Mouse (Mus musculus) hindbrain, embryonic 12.5 days (tissue): Measurements from ENCODE around the gene Kif7. TPM values are rescaled to one million over a fixed set of nuclear protein-coding genes. Genes with fewer than 3 reads are reported as not detected.
A peak's percentile ranks its signal among the peaks of the same experiment; 100 is the strongest.

Experiments used
- ATAC-seq: fragments of 200-750 bp; cut with Nextera tagmentation; 2 replicates; pipeline ENCODE4 v1.8.0; 2017; ENCODE audit warnings: moderate TSS enrichment; ENCODE audit not compliant: low FRiP score
- H3K27ac ChIP-seq: fragments of 300-500 bp; sonication (generic); 2 replicates; pipeline ENCODE4 v1.5.1; 2016; ENCODE audit warnings: mild to moderate bottlenecking
- H3K27me3 ChIP-seq: fragments of 300-500 bp; sonication (generic); 2 replicates; pipeline ENCODE4 v1.6.1; 2016; ENCODE audit warnings: mild to moderate bottlenecking
- H3K36me3 ChIP-seq: fragments of 300-500 bp; sonication (generic); 2 replicates; pipeline ENCODE4 v1.6.1; 2016; ENCODE audit warnings: mild to moderate bottlenecking
- H3K4me1 ChIP-seq: fragments of 300-500 bp; sonication (generic); 2 replicates; pipeline ENCODE4 v1.6.1; 2016
- H3K4me2 ChIP-seq: fragments of 300-500 bp; sonication (generic); replicated peaks from 2 replicates; pipeline ENCODE4 v1.6.1; 2016; ENCODE audit warnings: mild to moderate bottlenecking
- H3K4me3 ChIP-seq: fragments of 300-500 bp; sonication (generic); 2 replicates; pipeline ENCODE4 v1.5.1; 2016; ENCODE audit warnings: mild to moderate bottlenecking
- H3K9ac ChIP-seq: fragments of 300-500 bp; sonication (generic); 2 replicates; pipeline ENCODE4 v1.6.1; 2016; ENCODE audit warnings: mild to moderate bottlenecking, moderate library complexity
- H3K9me3 ChIP-seq: fragments of 300-500 bp; sonication (generic); replicated peaks from 2 replicates; pipeline ENCODE4 v1.6.1; 2016; ENCODE audit warnings: mild to moderate bottlenecking
- WGBS: fragments of 180-500 bp; shearing (Covaris S2); methylation state at CpG from one replicate; pipeline ENCODE4 v1.1.7; 2016; 5-methylcytosine and 5-hydroxymethylcytosine counted together
- polyA plus RNA-seq: library from polyadenylated mRNA; unstranded; fragments of >200 nt; fragmentation: Nextera tagmentation; extraction: Ambion mirVana; gene quantifications from 2 replicates; pipeline ENCODE4 v1.2.1, GENCODE M21; 2016

Gene Kif7
- 6.7 and 6.9 TPM in 2 replicates for polyA plus RNA-seq

GRCm38 (mm10) chr7:79715187-79715981 lies at the start of gene Kif7:
Kif7 (minus strand) TSS chr7:79715720.
- ATAC-seq, result peak; percentile 86
- Histone ChIP-seq H3K9ac (peak within 1 kb of the TSS; percentile 71), H3K4me3 (peak within 1 kb of the TSS; percentile 54), H3K36me3 (no peaks in the 10 kb centered on the region), H3K4me2 (peak within 1 kb of the TSS; percentile 77), H3K27ac (no peak within 1 kb of the TSS), H3K9me3 (no peaks in the 10 kb centered on the region), H3K27me3 (peaks cover 27% of the 10 kb centered on the region), H3K4me1 (peaks cover 24% of the 10 kb centered on the region)
- under 1% methylated on average over 34 of the region's 55 CpGs for WGBS

- Histone ChIP-seq H3K4me1 (no peaks in the 10 kb centered on the region), H3K27me3 (no peaks in the 10 kb centered on the region), H3K9me3 (no peaks in the 10 kb centered on the region), H3K4me3 (no peak overlapping the region), H3K9ac (no peak overlapping the region), H3K36me3 (no peaks in the 10 kb centered on the region), H3K27ac (no peak overlapping the region), H3K4me2 (no peak overlapping the region)
- ATAC-seq, result no peak
- WGBS, result 77% methylated on average over 8 of the region's 8 CpGs
These were observed 46.6 kb upstream of the Kif7 start for GRCm38 (mm10) chr7:79762106-79762505.

GRCm38 (mm10) chr7:79761124-79761876 lies 45.8 kb upstream of the Kif7 start:
- Histone ChIP-seq H3K36me3 (no peaks in the 10 kb centered on the region), H3K9me3 (no peaks in the 10 kb centered on the region), H3K4me2 (no peak overlapping the region), H3K9ac (no peak overlapping the region), H3K4me3 (no peak overlapping the region), H3K27ac (no peak overlapping the region), H3K27me3 (no peaks in the 10 kb centered on the region), H3K4me1 (no peaks in the 10 kb centered on the region)
- ATAC-seq, result no peak
- 89% methylated on average over 5 of the region's 5 CpGs for WGBS

- Histone ChIP-seq H3K36me3 (no peaks in the 10 kb centered on the region), H3K4me3 (no peak overlapping the region), H3K27me3 (no peaks in the 10 kb centered on the region), H3K9me3 (no peaks in the 10 kb centered on the region), H3K9ac (no peak overlapping the region), H3K4me1 (no peaks in the 10 kb centered on the region), H3K27ac (no peak overlapping the region), H3K4me2 (no peak overlapping the region)
- no peak for ATAC-seq
These were observed 44.2 kb upstream of the Kif7 start for GRCm38 (mm10) chr7:79759766-79760165.

- Histone ChIP-seq H3K4me3 (no peak overlapping the region), H3K36me3 (no peaks in the 10 kb centered on the region), H3K4me2 (no peak overlapping the region), H3K27ac (no peak overlapping the region), H3K9ac (no peak overlapping the region), H3K9me3 (no peaks in the 10 kb centered on the region), H3K4me1 (no peaks in the 10 kb centered on the region), H3K27me3 (no peaks in the 10 kb centered on the region)
- WGBS, result 81% methylated on average over 6 of the region's 6 CpGs
- ATAC-seq, result no peak
These were observed 42.7 kb upstream of the Kif7 start for GRCm38 (mm10) chr7:79758176-79758575.

- WGBS, result 55% methylated on average over 2 of the region's 2 CpGs
- no peaks in the 10 kb centered on the region for H3K36me3 ChIP-seq
- ATAC-seq, result no peak
- no peak overlapping the region for H3K4me2 ChIP-seq
- H3K27me3 ChIP-seq, result no peaks in the 10 kb centered on the region
- H3K9me3 ChIP-seq, result no peaks in the 10 kb centered on the region
- no peak overlapping the region for H3K4me3 ChIP-seq
- H3K9ac ChIP-seq, result no peak overlapping the region
- H3K4me1 ChIP-seq, result no peaks in the 10 kb centered on the region
- no peak overlapping the region for H3K27ac ChIP-seq
These were observed 40.8 kb upstream of the Kif7 start for GRCm38 (mm10) chr7:79756334-79756733.

GRCm38 (mm10) chr7:79749511-79749910 lies 34.0 kb upstream of the Kif7 start:
- no peaks in the 10 kb centered on the region for H3K36me3 ChIP-seq
- no peak overlapping the region for H3K4me2 ChIP-seq
- H3K4me1 ChIP-seq, result no peaks in the 10 kb centered on the region
- H3K9me3 ChIP-seq, result no peaks in the 10 kb centered on the region
- no peak for ATAC-seq
- H3K9ac ChIP-seq, result no peak overlapping the region
- H3K27me3 ChIP-seq, result 0 out of 2 replicates have a peak, but pooled peaks cover 1% of the 10 kb centered on the region
- no peak overlapping the region for H3K4me3 ChIP-seq
- WGBS, result 86% methylated on average over 6 of the region's 6 CpGs
- no peak overlapping the region for H3K27ac ChIP-seq

- Histone ChIP-seq H3K4me3 (no peak overlapping the region), H3K9ac (no peak overlapping the region), H3K4me1 (peaks cover 8% of the 10 kb centered on the region), H3K27ac (no peak overlapping the region), H3K9me3 (no peaks in the 10 kb centered on the region), H3K27me3 (0 out of 2 replicates have a peak, but pooled peaks cover 3% of the 10 kb centered on the region), H3K4me2 (no peak overlapping the region), H3K36me3 (no peaks in the 10 kb centered on the region)
- 82% methylated on average over 6 of the region's 6 CpGs for WGBS
- ATAC-seq, result no peak
These were observed 32.1 kb upstream of the Kif7 start for GRCm38 (mm10) chr7:79747659-79748058.

GRCm38 (mm10) chr7:79744585-79744984 lies 29.1 kb upstream of the Kif7 start:
- H3K27me3 ChIP-seq, result 0 out of 2 replicates have a peak, but pooled peaks cover 3% of the 10 kb centered on the region
- H3K4me1 ChIP-seq, result peaks cover 8% of the 10 kb centered on the region
- ATAC-seq, result no peak
- no peak overlapping the region for H3K4me2 ChIP-seq
- no peak overlapping the region for H3K9ac ChIP-seq
- no peaks in the 10 kb centered on the region for H3K9me3 ChIP-seq
- H3K27ac ChIP-seq, result no peak overlapping the region
- H3K36me3 ChIP-seq, result no peaks in the 10 kb centered on the region
- H3K4me3 ChIP-seq, result no peak overlapping the region
- WGBS, result 83% methylated on average over 5 of the region's 5 CpGs

GRCm38 (mm10) chr7:79744051-79744450 lies 28.5 kb upstream of the Kif7 start:
- no peaks in the 10 kb centered on the region for H3K9me3 ChIP-seq
- no peak overlapping the region for H3K4me3 ChIP-seq
- 97% methylated on average over 9 of the region's 9 CpGs for WGBS
- no peak overlapping the region for H3K27ac ChIP-seq
- no peak for ATAC-seq
- no peak overlapping the region for H3K4me2 ChIP-seq
- H3K36me3 ChIP-seq, result no peaks in the 10 kb centered on the region
- H3K27me3 ChIP-seq, result 0 out of 2 replicates have a peak, but pooled peaks cover 3% of the 10 kb centered on the region
- peaks cover 8% of the 10 kb centered on the region for H3K4me1 ChIP-seq
- no peak overlapping the region for H3K9ac ChIP-seq

GRCm38 (mm10) chr7:79742659-79743536 lies 27.4 kb upstream of the Kif7 start, which contains the start of the genes Pex11a and Wdr93:
Pex11a (minus strand) TSS chr7:79743131.
Wdr93 (plus strand) TSS chr7:79743163.
- H3K27ac ChIP-seq, result no peak within 1 kb of the TSS
- 0 out of 2 replicates have a peak, but pooled peaks cover 3% of the 10 kb centered on the region for H3K27me3 ChIP-seq
- peak within 1 kb of the TSS; percentile 92 for H3K4me2 ChIP-seq
- no peaks in the 10 kb centered on the region for H3K36me3 ChIP-seq
- peak within 1 kb of the TSS; percentile 66 for H3K9ac ChIP-seq
- H3K9me3 ChIP-seq, result no peaks in the 10 kb centered on the region
- ATAC-seq, result peak; percentile 81
- H3K4me1 ChIP-seq, result peaks cover 8% of the 10 kb centered on the region
- H3K4me3 ChIP-seq, result peak within 1 kb of the TSS; percentile 72
- 2% methylated on average over 46 of the region's 46 CpGs for WGBS

GRCm38 (mm10) chr7:79742277-79742658 lies 26.7 kb upstream of the Kif7 start:
- peaks cover 5% of the 10 kb centered on the region for H3K36me3 ChIP-seq
- H3K4me1 ChIP-seq, result peaks cover 8% of the 10 kb centered on the region
- H3K27me3 ChIP-seq, result 0 out of 2 replicates have a peak, but pooled peaks cover 3% of the 10 kb centered on the region
- peak overlapping the region; percentile 92 for H3K4me2 ChIP-seq
- peak overlapping the region; percentile 72 for H3K4me3 ChIP-seq
- no peak overlapping the region for H3K27ac ChIP-seq
- no peaks in the 10 kb centered on the region for H3K9me3 ChIP-seq
- 24% methylated on average over 11 of the region's 11 CpGs for WGBS
- peak overlapping the region; percentile 66 for H3K9ac ChIP-seq
- ATAC-seq, result no peak
